Mouse (Mus musculus) limb, embryonic 11.5 days (tissue): ENCODE measurements at regions not wholly inside any gene's neighbourhood (a gene's known extent, or its start where the extent isn't known, plus 50 kb on each side); places are given as distances from the start of the nearest gene placed in this dataset.

Source experiments
- ATAC-seq: fragments of 200-750 bp; cut with Nextera tagmentation; 2 replicates; pipeline ENCODE4 v1.8.0; 2017; ENCODE audit warnings: low read depth; ENCODE audit not compliant: insufficient number of reproducible peaks, low FRiP score, low TSS enrichment
- DNase-seq: peaks from one replicate; pipeline ENCODE4 v3.0.0-alpha.2; 2015; ENCODE audit warnings: low spot score
- H3K27ac ChIP-seq: fragments of 300-500 bp; sonication (generic); replicated peaks from 2 replicates; pipeline ENCODE4 v1.5.1; 2014; ENCODE audit warnings: low read depth, mild to moderate bottlenecking, low read length
- H3K27me3 ChIP-seq: fragments of 300-500 bp; sonication (generic); 2 replicates; pipeline ENCODE4 v1.6.1; 2014; ENCODE audit warnings: mild to moderate bottlenecking, low read length, mixed read lengths; ENCODE audit not compliant: control insufficient read depth, insufficient read depth
- H3K36me3 ChIP-seq: fragments of 300-500 bp; sonication (generic); 2 replicates; pipeline ENCODE4 v1.6.1; 2014; ENCODE audit warnings: mild to moderate bottlenecking, low read length, moderate library complexity, mixed read lengths; ENCODE audit not compliant: control insufficient read depth, insufficient read depth
- H3K4me1 ChIP-seq: fragments of 300-500 bp; sonication (generic); 2 replicates; pipeline ENCODE4 v1.6.1; 2014; ENCODE audit warnings: low read length, mixed read lengths; ENCODE audit not compliant: control insufficient read depth, insufficient read depth
- H3K4me2 ChIP-seq: fragments of 300-500 bp; sonication (generic); 2 replicates; pipeline ENCODE4 v1.6.1; 2014; ENCODE audit warnings: low read depth, mild to moderate bottlenecking, moderate library complexity; ENCODE audit not compliant: severe bottlenecking
- H3K4me3 ChIP-seq: fragments of 300-500 bp; sonication (generic); 2 replicates; pipeline ENCODE4 v1.5.1; 2014; ENCODE audit warnings: low read depth, low read length
- H3K9ac ChIP-seq: fragments of 300-500 bp; sonication (generic); 2 replicates; pipeline ENCODE4 v1.6.1; 2014; ENCODE audit warnings: mild to moderate bottlenecking, low read length
- H3K9me3 ChIP-seq: fragments of 300-500 bp; sonication (generic); 2 replicates; pipeline ENCODE4 v1.6.1; 2016; ENCODE audit warnings: low read length; ENCODE audit not compliant: control insufficient read depth
- WGBS: fragments of 180-500 bp; shearing (Covaris S2); extraction: QIAGEN DNeasy Blood & Tissue Kit; methylation state at CpG from one replicate; pipeline ENCODE4 v1.1.7; 2014; 5-methylcytosine and 5-hydroxymethylcytosine counted together

DNA sequence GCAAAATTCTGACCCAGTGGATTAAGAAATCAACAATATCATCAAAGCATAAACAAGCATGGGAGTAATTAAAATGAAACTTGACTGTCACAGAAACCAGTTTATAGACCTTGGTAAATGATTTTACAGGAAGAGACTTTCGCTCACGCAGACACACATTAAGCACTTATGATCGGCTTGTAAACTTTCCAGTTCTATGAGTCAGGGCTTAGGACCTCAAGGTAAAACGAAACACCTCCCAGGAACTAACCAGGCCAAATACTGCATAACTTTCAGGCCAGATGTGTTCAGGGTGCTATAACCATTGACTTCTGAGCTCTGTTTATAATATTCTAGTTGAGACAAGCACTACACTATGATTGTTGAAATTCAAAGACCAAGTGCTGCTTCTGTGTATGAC is 312.1 kb upstream of the Klf6 start:
- no peak overlapping the region for H3K27ac ChIP-seq
- H3K36me3 ChIP-seq, result no peaks in the 10 kb centered on the region
- DNase-seq, result no peak
- ATAC-seq, result no peak
- no peak overlapping the region for H3K4me2 ChIP-seq
- 66% methylated on average over 4 of the region's 4 CpGs for WGBS
- H3K4me3 ChIP-seq, result no peak overlapping the region
- H3K9me3 ChIP-seq, result no peaks in the 10 kb centered on the region
- H3K27me3 ChIP-seq, result no peaks in the 10 kb centered on the region
- no peaks in the 10 kb centered on the region for H3K4me1 ChIP-seq
- H3K9ac ChIP-seq, result no peak overlapping the region

DNA sequence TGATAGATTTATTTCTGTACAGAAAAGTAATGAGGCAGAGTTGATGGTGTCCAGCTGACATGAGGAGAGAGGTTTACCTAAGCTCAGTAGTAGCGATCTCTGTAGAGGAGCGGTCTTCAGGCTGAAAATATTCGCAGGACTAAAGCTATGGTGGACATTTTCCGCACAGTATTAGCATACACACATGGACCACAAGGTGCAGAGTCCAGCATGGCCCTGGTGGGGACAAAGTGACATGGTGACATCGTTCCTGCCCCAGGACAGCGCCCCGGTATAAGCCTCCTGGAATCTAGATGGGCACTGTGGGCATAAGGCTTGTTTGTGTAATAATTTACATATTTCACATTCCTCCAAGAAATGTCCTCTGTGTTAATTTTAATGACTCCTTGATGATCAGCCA is 311.5 kb upstream of the Klf6 start:
- ATAC-seq (no peak), DNase-seq (no peak)
- Histone ChIP-seq H3K27me3 (no peaks in the 10 kb centered on the region), H3K9ac (no peak overlapping the region), H3K4me2 (no peak overlapping the region), H3K4me3 (no peak overlapping the region), H3K4me1 (no peaks in the 10 kb centered on the region), H3K36me3 (no peaks in the 10 kb centered on the region), H3K9me3 (no peaks in the 10 kb centered on the region), H3K27ac (no peak overlapping the region)
- 94% methylated on average over 7 of the region's 7 CpGs for WGBS

DNA sequence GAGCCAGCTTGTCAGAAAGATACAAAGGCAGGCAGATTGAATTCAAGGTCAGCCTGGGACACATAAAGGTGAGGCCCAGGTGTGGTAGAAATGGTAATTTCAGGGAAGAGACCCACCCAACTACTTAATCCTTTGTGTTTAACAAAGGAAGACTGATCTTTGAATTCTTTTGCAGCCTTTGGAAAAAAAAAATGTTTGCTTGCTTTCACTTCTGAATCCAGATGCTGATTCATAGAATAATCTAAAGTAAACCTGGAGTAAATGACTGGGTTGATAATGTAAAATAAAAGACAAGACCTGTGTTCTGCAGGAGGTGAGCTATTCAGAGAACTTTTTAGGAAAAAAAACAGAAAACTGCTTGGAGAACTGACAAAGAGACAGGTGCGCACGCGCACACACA is 310.9 kb upstream of the Klf6 start:
- Histone ChIP-seq H3K27ac (no peak overlapping the region), H3K4me2 (no peak overlapping the region), H3K4me3 (no peak overlapping the region), H3K27me3 (no peaks in the 10 kb centered on the region), H3K9ac (no peak overlapping the region), H3K9me3 (no peaks in the 10 kb centered on the region), H3K36me3 (no peaks in the 10 kb centered on the region), H3K4me1 (no peaks in the 10 kb centered on the region)
- ATAC-seq (no peak), DNase-seq (no peak)
- WGBS, result 97% methylated on average over 3 of the region's 3 CpGs

DNA sequence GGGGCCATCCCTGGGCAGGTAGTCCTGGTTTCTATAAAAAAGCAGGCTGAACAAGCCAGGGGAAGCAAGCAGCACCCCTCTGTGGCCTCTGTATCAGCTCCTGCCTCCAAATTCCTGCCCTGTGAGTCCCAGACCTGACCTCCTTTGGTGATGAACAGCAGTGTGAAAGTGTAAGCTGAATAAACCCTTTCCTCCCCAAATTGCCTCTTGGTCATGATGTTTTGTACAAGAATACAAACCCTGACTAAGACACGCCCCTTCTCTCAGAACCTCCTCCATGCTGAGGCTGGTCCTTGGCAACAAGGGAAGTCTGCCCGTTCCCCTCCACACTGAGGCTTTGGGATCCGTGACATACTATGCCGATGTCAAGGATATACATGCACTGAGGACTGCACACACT is 310.2 kb upstream of the Klf6 start:
- Histone ChIP-seq H3K4me1 (no peaks in the 10 kb centered on the region), H3K27me3 (no peaks in the 10 kb centered on the region), H3K9ac (no peak overlapping the region), H3K4me2 (no peak overlapping the region), H3K36me3 (no peaks in the 10 kb centered on the region), H3K4me3 (no peak overlapping the region), H3K9me3 (no peaks in the 10 kb centered on the region), H3K27ac (no peak overlapping the region)
- ATAC-seq (no peak), DNase-seq (no peak)
- 90% methylated on average over 4 of the region's 4 CpGs for WGBS

DNA sequence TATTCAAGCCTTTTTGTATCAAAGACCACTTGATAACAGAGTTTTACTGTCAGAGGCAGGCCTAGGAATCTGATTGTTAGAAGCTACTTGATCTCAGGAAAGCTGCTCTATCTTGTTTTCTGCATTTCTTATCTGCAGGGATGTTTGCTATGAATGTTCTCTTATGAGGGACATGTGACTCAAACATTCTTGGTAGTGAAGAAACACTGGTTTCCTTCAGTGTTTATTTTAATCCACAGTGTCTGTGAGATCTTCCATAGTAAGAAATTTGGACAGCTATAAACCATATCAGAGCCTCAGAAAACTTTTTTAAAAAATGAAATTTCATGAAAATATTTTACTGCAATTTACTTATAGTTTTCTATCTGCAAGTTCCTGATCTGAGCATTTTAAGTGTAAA is 307.8 kb upstream of the Klf6 start:
- DNase-seq (no peak), ATAC-seq (no peak)
- no peaks in the 10 kb centered on the region for H3K4me1 ChIP-seq
- H3K27ac ChIP-seq, result no peak overlapping the region
- H3K9me3 ChIP-seq, result no peaks in the 10 kb centered on the region
- no peaks in the 10 kb centered on the region for H3K36me3 ChIP-seq
- H3K27me3 ChIP-seq, result no peaks in the 10 kb centered on the region
- no peak overlapping the region for H3K9ac ChIP-seq
- no peak overlapping the region for H3K4me2 ChIP-seq
- no peak overlapping the region for H3K4me3 ChIP-seq

DNA sequence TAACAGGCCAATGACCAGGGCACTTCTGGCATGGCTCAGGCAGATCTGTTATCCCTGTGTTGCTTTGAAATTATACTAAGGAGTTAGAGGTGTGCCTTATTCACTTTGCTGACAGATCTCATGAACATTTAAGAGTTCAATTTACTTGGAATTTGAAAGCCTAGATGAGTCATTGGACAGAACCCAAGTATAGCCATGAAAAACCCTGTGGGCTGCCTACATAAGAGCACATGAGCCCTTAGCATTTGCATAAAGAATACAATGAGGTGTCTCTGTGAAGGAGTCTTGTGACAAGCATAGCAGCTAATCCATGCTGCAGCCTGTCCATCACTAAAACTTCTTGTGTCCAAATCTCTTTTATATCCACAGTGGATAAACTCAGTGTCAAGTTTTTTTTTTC is 303.2 kb upstream of the Klf6 start:
- Histone ChIP-seq H3K4me3 (no peak overlapping the region), H3K36me3 (no peaks in the 10 kb centered on the region), H3K27ac (no peak overlapping the region), H3K9ac (no peak overlapping the region), H3K4me2 (no peak overlapping the region), H3K27me3 (no peaks in the 10 kb centered on the region), H3K9me3 (no peaks in the 10 kb centered on the region), H3K4me1 (no peaks in the 10 kb centered on the region)
- DNase-seq (no peak), ATAC-seq (no peak)

DNA sequence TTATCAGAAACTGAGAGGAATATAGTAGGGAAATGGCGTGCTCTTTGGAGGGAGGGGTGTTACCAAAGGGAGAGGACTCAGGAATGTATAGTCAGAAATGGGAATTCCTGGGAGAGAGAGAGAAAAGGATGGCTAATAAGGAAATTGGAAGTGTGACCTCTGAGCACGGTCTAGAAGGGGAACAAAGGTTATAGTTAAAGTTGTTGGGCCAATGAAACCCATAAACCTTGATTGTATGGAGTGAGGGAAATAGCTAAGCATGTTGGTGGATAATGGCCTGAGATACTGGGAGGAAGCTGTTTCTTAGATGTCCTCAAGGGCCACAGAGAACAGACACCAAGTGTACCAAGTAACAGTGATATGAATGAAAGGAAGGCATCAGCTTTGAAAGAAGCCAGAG is 294.8 kb upstream of the Klf6 start:
- Histone ChIP-seq H3K4me2 (no peak overlapping the region), H3K4me1 (no peaks in the 10 kb centered on the region), H3K9ac (no peak overlapping the region), H3K9me3 (no peaks in the 10 kb centered on the region), H3K36me3 (no peaks in the 10 kb centered on the region), H3K27me3 (no peaks in the 10 kb centered on the region), H3K4me3 (no peak overlapping the region), H3K27ac (no peak overlapping the region)
- DNase-seq (no peak), ATAC-seq (no peak)
- 78% methylated on average over 2 of the region's 2 CpGs for WGBS

DNA sequence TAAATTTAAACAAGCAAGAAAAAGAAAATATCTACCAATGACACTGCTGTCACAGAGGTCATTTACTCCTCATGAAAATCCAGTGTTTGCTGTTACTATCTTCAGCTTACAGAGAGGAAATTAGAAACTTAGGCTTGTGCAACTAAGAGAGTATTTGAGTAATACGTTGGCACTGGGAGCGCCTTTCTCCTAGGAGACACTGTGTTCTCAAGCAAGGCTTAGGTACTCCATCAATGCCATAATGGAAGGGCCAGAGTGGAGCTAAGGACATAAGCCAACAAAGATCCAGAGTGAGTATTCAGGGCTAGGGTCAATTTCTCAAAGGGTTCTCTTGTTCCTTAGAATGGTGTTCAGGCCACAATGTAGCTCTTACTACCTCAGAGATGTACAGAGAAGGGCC is 294.4 kb upstream of the Klf6 start:
- Histone ChIP-seq H3K9ac (no peak overlapping the region), H3K4me1 (no peaks in the 10 kb centered on the region), H3K36me3 (no peaks in the 10 kb centered on the region), H3K9me3 (no peaks in the 10 kb centered on the region), H3K27me3 (no peaks in the 10 kb centered on the region), H3K4me3 (no peak overlapping the region), H3K27ac (no peak overlapping the region), H3K4me2 (no peak overlapping the region)
- ATAC-seq (no peak), DNase-seq (no peak)
- 86% methylated on average over 2 of the region's 2 CpGs for WGBS

DNA sequence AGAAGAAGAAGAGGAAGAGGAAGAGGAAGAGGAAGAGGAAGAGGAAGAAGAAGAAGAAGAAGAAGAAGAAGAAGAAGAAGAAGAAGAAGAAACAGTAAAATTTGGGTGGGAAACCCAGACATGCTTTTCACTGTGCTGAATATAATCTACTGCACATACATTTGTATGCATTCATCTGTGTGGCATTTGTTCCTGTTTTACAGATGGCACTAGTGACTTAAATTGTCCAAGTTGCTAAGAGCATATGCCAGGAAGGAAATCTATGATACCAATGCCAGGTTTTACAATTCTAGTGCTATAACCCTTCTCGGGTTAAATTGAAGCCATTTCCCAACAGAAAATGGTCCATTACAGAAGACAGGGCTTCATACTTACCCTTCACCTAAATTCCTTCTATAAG is 291.7 kb upstream of the Klf6 start:
- ATAC-seq (no peak), DNase-seq (no peak)
- Histone ChIP-seq H3K27ac (no peak overlapping the region), H3K9ac (no peak overlapping the region), H3K4me1 (no peaks in the 10 kb centered on the region), H3K4me2 (no peak overlapping the region), H3K27me3 (no peaks in the 10 kb centered on the region), H3K4me3 (no peak overlapping the region), H3K9me3 (no peaks in the 10 kb centered on the region), H3K36me3 (no peaks in the 10 kb centered on the region)
- 86% methylated on average over 1 of the region's 1 CpGs for WGBS
